Mouse (Mus musculus): ENCODE measurements around the gene Cuedc1.
A peak's percentile ranks its signal among the peaks of the same experiment; 100 is the strongest.

Cuedc1 gene

DNA sequence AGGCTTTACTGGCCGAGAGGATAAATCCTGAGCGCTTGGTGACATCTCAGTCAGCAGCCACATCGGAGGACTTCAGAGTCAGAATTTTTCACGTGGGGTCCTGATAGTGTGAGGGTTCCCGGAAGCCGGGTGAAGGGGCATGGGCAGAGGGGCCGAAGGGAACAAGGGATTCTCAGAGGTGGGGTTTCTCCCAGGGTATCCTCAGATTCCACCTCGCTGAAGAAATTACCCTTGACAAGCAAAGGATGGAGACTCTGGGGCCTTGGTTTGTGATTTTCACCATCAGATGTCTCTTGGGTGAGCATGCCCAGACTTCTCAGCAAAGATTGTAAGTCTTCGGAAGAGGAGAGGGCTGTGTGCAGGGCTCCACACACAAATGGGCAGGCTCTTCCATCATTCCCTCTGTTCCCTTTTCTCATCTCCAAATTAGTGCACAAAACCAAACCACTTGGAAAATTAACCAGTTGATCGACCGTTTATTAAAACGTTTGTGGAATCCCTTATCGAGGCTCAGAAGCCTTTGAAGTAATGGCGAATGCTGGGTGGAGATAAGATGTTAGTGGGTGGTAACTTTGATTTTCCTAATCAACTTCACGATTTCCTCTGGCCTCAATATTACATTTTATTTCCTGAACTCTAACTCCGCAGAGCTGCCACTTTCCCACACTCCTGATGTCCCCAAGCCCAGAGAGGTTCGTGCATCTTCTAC lies at the start of gene Cuedc1:
Gene Cuedc1 (plus strand): TSS at position 38 of the 709 bp plus-strand sequence.
- DNase-seq (ENCODE audit: low read depth, low spot score): no peak

DNA sequence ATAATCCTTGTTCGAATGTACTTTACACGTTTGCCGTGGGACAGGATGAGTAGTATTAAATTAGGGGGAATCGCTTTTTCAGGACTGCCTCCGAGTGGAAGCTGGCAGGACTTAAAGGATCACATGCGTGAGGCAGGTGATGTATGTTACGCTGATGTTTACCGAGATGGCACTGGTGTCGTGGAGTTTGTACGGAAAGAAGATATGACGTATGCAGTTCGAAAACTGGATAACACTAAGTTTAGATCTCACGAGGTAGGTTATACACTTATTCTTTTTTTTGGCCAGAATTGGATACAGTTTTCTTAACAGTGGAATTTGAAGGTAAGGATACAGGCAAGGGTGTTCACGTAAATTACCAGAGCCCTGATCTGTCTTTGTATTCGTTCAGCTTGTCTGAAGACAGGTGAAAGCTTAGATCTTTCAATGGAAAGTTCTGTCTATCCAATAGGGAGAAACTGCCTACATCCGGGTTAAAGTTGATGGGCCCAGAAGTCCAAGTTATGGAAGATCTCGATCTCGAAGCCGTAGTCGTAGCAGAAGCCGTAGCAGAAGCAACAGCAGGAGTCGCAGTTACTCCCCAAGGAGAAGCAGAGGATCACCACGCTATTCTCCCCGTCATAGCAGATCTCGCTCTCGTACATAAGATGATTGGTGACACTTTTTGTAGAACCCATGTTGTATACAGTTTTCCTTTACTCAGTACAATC lies 48.7 kb upstream of the Cuedc1 start:
- peak; percentile 60 for DNase-seq (ENCODE audit: low read depth, low spot score)

DNA sequence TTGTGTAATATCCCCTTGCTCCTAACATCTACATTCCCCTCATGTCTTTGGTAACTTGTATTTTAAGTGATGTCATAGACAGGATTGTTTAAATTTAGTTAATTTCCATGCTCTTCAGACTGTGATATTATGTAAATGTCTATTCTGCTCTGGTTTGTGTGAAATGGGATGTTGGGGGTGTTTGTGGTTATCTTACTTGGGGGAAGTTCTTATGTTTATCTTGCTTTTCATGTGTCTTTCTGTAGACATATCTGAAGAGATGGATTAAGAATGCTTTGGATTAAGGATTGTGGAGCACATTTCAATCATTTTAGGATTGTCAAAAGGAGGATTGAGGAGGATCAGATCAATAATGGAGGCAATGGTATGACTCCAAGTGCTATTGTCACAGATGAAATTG lies 48.1 kb upstream of the Cuedc1 start:
- no peak for DNase-seq (ENCODE audit: low read depth, low spot score)

DNA sequence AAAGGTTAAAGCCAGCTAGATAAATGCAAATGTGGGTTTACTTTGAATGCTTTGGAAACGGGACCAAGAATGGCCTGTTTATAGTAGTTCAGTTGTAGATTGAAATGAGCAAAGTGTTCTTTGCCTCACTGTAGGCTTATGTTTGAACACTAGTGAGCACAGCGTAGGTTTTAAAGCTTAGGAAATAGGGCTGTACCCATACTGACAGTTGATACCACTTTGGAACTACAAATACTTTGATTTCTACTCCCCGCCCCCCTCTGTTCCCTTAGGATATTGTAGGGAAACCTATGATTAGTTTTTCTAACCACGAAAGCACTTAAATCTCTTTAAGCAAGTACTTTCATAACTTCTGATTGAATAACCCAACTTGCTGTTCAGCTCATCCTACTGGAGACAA lies 45.2 kb upstream of the Cuedc1 start:
- DNase-seq (ENCODE audit: low read depth, low spot score): no peak

DNA sequence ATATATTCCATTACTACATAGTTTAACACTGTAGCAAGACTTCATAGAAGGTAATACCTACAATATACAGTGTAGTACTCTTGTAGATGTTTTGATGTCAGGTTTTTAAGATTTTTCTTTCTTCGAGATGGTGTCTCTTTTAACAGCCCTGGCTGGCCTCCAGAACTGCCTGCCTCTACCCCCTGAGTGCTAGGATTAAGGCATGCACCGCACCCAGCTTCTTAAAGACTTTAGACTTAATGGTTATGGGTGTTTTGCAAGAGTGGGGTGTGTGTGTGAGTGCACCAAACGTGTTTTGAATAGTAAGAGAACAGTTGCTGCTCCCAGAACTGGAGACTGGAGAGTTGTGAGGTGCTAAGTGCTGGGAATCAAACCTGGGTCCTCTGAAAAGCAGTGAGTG lies 44.0 kb upstream of the Cuedc1 start:
- DNase-seq (ENCODE audit: low read depth, low spot score): no peak

DNA sequence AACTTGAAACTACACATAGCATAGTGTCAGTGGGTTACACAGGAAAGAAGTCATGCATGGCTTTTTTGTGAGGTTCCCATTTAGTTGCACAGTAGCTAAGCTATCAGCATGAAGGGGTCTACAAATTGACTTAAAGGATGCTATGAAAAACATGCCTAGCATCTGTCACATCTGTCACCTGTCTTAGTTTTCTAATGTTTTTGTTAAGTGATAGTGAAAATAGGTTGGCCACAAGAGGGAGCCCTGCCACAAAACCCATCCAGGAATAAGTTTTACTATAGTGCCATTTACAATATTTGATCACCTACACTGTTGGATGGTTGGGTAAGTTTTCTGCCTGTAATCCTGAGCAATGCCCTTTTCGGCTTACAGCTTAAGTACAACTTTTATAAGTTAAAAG lies 43.3 kb upstream of the Cuedc1 start:
- DNase-seq (ENCODE audit: low read depth, low spot score): peak; percentile 71

DNA sequence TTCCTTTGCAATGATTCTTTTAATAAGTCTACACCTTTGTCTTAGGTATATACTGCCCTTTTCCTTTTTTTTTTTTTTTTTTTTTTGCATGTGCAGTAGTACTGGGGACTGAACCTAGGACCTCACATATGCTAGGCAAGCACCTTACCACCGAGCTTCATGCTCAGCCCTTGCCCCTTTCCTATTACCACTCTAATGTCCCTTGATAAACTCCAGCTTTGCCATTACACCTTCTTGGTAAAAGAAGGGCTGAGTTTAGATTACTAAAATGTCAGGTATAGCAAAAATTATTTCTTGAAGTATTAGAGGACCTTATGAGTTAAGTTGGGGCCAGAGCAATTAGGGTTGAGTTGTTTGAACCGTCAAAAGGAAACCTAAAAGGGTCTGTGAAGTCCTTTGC lies 42.1 kb upstream of the Cuedc1 start:
- DNase-seq (ENCODE audit: low read depth, low spot score): no peak

DNA sequence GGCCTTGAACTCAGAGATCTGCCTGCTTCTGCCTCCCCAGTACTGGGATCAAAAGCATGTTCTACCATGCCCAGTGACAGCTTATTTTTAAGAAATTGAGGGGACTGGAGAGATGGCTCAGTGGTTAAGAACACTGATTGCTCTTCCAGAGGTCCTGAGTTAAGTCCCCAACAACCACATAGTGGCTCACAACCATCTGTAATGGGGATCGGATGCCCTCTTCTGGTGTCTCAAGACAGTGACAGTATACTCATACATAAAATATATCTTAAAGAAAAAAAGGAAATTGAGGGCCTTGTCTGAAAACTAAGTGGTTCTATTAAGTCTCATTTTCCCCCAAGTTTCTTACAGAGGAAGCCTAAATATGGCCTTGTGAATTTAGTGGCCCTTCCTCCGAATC lies 40.1 kb upstream of the Cuedc1 start:
- peak; percentile 48 for DNase-seq (ENCODE audit: low read depth, low spot score)

DNA sequence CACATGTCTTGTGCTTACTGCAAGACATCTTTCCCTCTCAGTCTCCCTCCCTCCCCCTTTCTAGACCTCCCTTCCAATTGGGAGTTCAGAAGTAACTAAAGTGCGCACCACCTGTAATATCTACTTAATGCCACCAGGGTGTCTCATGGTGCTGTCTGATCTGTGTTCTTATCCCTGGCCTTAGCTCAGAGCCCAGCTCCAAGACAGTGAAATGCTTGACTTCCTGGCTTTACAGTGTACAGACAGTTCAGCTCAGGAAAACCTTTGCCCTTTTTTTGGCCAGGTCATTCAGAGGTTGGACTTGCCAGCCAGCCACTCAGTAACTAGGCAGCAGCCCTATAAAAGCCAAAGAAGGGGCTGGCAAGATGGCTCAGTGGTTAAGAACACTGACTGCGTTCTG lies 38.7 kb upstream of the Cuedc1 start:
- DNase-seq (ENCODE audit: low read depth, low spot score): peak; percentile 89

DNA sequence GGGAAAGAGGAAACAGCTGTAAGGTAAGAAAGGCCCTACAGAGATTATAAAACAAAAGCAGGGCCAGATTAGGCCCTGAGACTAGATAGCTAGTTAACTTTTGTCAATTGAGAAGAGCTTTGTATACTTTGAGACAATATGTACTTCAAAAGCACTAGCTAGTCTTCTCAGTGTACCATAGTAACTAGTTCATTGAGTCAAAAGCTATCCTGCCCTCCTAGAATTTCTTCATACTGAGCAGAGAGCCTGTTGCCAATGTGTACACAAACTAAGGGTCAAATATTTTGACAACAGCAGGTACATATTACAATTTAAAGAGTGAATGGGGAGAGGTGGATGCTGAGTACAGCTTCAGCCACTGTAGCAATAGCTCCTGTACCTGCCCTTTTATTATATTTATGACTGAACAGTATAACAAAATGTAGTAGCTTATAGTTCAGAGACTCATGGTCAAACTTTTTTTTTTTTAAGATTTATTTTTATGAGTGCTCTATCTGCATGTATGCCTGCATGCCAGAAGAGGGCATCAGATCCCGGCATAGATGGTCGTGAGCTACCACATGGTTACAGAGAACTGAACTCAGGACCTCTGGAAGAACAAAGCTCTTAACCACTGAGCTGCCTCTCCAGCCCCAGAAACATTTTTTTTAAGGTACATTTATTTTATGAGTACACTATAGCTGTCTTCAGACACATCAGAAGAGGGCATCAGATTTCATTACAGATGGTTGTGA lies 35.8 kb upstream of the Cuedc1 start:
- peak; percentile 48 for DNase-seq (ENCODE audit: low read depth, low spot score)

DNA sequence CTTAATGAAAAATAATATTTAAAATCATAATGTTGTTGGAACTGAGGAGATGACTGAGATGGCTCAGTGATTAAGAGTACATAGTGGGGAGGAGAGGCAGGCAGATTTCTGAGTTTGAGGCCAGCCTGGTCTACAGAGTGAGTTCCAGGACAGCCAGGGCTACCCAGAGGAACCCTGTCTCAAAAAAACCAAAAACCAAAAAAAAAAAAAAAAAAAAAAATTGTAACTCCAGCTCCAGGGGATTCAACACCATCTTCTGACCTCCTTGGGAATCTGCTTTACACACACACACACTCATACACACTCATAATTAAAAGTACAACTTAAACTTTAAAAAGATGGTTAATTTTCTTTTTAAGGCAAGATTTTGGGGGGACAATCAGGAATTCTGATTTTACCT lies 32.1 kb upstream of the Cuedc1 start:
- no peak for DNase-seq (ENCODE audit: low read depth, low spot score)

DNA sequence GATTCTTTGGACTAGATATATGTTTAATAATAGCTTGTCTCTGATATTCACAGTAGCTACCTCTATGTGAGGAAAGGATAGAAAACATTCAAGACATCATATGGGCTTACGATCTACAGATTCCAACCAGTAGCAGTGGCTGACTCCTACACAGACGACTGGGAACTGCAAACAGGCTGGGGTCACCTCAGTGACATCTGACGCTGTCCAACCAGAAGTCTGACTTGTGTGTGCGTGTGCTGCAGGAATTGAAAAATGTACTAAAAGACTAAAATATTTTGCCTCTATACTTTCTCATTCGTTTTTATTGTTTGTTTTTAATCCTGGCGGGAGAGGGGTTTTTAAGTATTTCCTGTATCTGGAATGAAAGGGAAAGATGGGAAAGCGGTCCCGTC lies 30.7 kb upstream of the Cuedc1 start:
- no peak for DNase-seq (ENCODE audit: low read depth, low spot score)

DNA sequence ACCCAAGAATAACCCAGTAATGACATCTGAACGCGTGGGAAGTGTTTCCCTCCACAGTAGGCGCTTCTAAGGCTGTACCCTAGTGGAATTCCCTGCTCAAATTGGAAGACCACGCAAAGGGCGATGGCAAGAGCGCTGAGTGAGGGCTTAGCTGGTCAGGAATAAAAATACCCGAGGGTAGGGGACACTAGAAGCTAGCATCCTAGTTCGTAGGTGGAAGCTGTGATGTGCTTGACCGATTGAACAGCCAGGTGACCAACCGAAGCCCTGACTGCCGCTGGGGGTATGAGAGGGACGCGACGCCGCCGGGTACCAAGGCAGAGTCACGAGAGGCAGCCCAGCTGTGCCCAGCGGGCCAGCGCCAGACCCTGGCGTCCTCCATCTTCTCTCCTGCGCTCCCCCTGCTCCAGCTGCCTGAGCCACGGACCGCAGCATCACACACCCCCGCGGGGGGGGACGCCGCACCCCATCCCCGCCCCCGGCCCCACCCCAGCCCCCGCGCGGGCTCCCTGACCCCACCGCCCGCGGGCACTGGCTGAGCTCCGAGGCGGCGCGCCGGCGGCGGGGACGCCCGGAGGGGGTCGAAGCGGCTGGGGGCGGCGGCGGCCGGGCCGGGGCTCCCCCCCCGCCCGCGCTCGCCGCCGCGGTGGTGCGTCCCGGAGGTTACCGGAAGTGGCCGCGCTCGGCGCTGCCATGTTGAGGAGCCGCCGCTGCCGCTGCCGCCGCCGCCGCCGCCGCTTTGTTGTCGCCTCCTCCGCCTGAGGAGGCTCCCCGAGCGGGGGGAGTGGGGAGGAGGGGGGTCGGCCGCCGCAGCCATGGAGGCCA lies 30.1 kb upstream of the Cuedc1 start, which contains the start of gene Vezf1:
Gene Vezf1 (plus strand): TSS at position 694 of the 825 bp plus-strand sequence.
- peak; percentile 87 for DNase-seq (ENCODE audit: low read depth, low spot score)

DNA sequence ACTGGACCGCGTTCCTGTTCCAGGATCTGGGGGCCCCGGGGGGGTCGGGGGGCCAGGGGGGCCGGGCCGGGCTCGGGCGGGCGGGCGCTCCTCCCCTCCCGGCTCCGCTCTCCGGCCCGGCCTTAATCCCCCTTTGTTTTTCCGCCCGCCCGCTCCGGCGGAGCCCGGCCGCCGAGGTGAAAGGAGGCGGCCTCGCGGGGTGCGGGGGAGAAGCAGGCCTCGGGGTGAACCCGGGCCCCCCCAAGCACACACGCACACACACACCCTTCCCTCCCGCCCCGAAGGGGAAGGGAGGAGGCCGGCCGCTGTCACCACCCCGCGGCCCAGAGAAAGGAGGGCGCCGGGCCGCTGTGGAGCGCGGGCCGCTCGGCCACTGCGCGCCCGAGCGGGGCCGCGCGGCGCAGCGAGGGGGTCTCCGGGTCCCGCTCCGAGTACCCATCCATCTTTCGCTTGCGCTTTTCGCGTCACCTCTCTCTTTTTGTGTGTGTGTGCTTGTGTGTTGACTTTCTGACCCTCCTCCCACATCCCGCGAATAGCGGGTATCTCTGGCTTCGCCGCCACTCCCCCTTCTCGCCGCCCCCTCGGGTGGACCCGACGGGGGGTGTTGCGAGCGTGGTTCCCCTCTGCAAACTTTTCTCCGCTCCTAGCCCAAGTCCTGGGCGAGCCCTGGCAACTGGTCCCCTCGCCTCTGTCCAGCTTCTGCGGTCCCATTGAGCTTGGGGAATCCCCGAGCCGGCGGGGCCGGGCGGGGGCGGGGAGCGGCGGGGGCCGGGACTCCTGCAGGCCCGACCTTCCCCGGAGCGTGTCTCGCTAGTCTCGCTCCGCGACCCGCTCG lies 29.2 kb upstream of the Cuedc1 start:
- DNase-seq (ENCODE audit: low read depth, low spot score): peak; percentile 58

DNA sequence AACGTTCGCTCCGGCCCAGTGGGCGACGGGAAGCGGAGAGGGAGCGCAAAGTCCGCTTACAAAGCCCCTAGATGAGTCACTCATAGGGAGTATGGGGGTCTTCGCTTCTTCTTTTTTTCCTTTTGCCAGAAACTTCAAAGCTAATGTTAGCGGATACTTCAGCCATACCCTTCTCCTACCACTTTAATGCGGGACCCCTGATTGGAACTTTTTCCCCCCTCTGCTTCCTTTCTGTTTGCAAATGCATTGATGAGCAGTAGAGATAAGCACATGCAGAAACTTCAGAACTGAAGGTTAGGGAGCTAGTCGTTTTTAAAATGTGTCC lies 28.6 kb upstream of the Cuedc1 start:
- DNase-seq (ENCODE audit: low read depth, low spot score): no peak

DNA sequence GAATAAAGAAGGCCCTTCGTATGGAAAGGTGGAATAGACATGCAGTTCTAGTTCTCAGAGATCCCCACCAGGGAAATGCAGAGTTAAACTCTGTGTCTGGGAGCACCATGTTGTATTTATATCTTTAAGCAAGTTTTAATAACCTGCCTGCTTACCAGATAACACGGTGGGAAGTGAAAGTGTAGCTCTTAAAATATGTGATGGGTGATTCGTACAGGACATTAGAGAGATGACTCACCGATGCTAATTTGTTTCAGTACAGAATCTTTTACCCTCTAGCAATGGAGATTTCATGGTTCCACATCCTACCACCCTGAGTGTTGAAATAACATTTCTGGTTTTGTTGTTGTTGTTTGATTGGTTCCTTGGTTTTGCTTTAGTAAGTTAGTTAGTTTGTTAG lies 27.5 kb upstream of the Cuedc1 start:
- no peak for DNase-seq (ENCODE audit: low read depth, low spot score)

DNA sequence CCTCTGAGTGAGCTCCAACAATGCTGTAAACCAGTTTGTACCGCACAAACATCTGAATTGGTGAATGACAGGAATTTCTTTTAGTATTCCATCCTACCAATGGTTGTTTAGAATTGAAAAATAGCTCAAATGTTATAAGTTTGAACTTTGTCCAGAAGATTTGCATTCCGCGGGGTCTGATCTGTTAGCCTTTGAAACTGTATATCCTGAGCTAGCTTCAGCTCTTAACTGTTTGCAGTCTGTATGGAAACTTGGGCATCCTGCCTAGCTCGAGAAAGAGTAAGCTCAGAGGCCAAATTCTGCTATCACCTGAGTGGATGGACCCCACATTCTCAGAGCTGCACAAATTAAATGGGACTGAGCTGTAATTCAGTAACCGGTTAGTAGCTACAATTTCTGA lies 26.7 kb upstream of the Cuedc1 start:
- no peak for DNase-seq (ENCODE audit: low read depth, low spot score)

DNA sequence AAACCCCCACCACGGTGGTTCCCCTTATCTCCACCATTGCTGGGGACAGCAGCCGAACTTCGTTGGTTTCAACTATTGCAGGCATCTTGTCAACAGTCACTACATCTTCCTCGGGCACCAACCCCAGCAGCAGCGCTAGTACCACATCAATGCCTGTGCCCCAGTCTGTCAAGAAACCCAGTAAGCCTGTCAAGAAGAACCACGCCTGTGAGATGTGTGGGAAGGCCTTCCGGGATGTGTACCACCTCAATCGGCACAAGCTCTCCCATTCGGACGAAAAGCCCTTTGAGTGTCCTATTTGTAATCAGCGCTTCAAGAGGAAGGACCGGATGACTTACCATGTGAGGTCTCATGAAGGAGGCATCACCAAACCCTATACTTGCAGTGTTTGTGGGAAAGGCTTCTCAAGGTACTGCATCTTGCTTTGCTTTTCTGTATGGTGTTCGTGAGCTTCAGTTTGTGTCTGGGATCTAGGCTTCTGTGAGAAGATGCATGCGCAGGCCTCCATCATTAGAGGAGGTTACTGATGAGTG lies 24.4 kb upstream of the Cuedc1 start:
- no peak for DNase-seq (ENCODE audit: low read depth, low spot score)

DNA sequence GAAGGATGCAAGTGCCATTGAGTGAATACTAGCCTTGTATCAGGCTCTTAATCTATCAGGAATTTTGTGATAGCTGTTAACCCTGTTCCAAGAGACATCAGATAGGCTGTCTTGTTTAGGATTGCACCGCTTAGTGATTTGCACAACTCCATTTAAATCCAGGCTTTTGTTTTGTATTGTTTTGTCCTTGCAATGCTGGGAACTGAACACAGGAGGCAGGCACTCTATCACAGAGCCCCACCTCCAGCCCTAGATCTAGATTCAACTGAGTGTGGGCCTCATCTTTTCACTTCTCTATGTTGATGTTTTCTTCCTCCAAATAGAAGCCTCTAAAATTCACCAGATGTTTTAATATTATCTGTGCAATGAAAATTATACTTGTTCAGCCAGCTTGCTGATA lies 22.2 kb upstream of the Cuedc1 start:
- peak; percentile 67 for DNase-seq (ENCODE audit: low read depth, low spot score)

DNA sequence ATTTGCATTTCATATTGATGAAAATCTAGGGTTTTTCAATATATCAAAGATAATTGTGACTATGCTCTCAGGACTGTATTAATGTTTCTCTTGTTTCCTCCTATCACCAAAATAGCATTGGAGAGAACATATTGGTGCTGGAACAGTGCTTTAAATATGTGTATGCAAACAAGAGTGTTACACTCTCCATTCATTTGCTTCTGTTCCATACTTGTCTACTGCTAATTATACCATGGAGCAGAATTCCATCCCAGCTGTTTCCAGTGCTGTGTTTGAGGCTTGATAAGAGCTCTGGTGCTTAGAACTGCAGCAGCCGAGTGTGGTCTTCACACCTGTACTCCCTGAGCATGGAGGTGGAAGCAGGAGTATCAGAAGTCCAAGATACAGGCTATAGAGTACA lies 21.5 kb upstream of the Cuedc1 start:
- no peak for DNase-seq (ENCODE audit: low read depth, low spot score)

DNA sequence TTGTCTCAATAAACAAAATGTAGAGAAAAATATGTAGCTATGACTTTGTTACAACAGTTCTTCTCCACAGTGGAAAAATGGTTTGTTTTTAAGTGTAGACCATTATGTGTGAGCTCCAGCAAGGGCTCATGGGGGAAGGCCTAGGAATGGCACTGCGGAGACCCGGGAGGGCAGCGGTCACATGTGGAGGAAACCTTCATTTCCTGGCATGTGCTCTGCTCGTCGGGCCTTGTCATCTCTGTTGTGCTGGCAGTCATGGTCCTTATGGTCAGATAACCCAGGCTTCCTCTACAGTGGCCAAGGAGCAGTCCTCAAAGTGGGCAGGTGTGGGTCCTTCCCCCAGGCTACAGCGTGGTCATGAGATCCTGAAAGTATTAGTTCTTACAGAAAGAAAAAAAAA lies 14.2 kb upstream of the Cuedc1 start:
- no peak for DNase-seq (ENCODE audit: low read depth, low spot score)
